Mouse (Mus musculus) E14TG2a.4 (cell line): Measurements from ENCODE around the gene C2cd4a.

Source experiments
- H3K27me3 ChIP-seq: 2 replicates; pipeline ENCODE4 v1.6.1; 2014; ENCODE audit warnings: low read length, control low read depth; ENCODE audit not compliant: insufficient read depth
- H3K36me3 ChIP-seq: 2 replicates; pipeline ENCODE4 v1.6.1; 2014; ENCODE audit warnings: low read length, control low read depth; ENCODE audit not compliant: insufficient read depth
- H3K4me1 ChIP-seq: replicated peaks from 2 replicates; pipeline ENCODE4 v1.6.1; 2014; ENCODE audit warnings: low read depth, low read length, control low read depth
- H3K4me3 ChIP-seq: replicated peaks from 2 replicates; pipeline ENCODE4 v1.5.1; 2014; ENCODE audit warnings: mild to moderate bottlenecking, low read length
- H3K9me3 ChIP-seq: 2 replicates; pipeline ENCODE4 v1.6.1; 2014; ENCODE audit warnings: low read length, control low read depth
- CTCF ChIP-seq: conservative IDR thresholded peaks from 2 replicates; pipeline ENCODE4 v1.5.1; 2014; ENCODE audit warnings: low read length
- NANOG ChIP-seq: IDR thresholded peaks from 2 replicates; pipeline ENCODE4 v1.6.1; 2014; ENCODE audit warnings: borderline replicate concordance, low read length, mixed read lengths
- POU5F1 ChIP-seq: IDR thresholded peaks from 2 replicates; pipeline ENCODE4 v1.6.1; 2014; ENCODE audit warnings: low read length, borderline replicate concordance

C2cd4a gene

DNA sequence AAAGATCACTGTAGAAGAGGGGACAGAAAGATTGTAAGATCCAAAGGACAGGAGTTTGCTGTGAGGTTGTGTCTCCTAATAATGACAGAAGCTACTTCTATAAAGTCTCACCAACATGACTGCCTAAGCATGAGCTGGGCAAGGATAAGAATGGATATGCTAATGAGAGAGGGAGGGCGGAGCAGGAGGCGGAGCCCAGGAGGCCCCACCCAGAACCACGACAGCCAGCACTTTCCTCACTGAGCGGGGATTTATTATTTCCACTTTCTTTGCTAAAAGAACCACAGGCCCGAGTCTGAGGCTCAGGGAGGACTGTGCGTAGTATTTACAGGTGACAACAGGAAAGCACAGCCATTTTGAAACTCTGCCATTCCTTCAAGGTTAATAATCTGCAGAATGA is 44.5 kb downstream of the C2cd4a start:
- H3K9me3 ChIP-seq, result no peaks in the 10 kb centered on the region
- H3K4me3 ChIP-seq, result peak overlapping the region; percentile 65
- TF ChIP-seq CTCF, result no peak
- no peak for TF ChIP-seq NANOG
- no peak for TF ChIP-seq POU5F1
- no peaks in the 10 kb centered on the region for H3K36me3 ChIP-seq
- peaks cover 9% of the 10 kb centered on the region for H3K4me1 ChIP-seq
- H3K27me3 ChIP-seq, result peaks cover 16% of the 10 kb centered on the region

DNA sequence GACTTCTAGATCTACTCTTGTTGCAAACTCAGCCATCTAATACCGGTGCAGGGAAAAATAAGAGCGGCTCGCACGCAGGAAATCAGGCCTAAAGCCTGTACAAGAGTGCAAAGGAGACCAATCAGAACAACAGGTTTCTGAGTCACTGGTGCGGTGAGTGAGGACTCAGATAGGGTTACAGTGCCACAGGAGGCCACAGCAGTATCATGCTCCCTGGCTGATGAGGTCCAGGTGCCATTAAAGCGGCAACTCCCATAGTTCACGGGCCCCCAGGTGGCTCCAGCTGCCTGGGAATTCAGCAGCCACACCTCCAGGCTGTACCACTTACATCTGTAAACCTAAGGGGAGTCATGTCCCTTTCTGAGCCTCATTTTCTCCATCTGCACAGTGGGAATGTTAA is 45.8 kb downstream of the C2cd4a start:
- Histone ChIP-seq H3K36me3 (no peaks in the 10 kb centered on the region), H3K9me3 (no peaks in the 10 kb centered on the region), H3K4me3 (no peak overlapping the region), H3K27me3 (peaks cover 16% of the 10 kb centered on the region), H3K4me1 (peaks cover 9% of the 10 kb centered on the region)
- no peak for TF ChIP-seq POU5F1
- TF ChIP-seq NANOG, result no peak
- no peak for TF ChIP-seq CTCF

DNA sequence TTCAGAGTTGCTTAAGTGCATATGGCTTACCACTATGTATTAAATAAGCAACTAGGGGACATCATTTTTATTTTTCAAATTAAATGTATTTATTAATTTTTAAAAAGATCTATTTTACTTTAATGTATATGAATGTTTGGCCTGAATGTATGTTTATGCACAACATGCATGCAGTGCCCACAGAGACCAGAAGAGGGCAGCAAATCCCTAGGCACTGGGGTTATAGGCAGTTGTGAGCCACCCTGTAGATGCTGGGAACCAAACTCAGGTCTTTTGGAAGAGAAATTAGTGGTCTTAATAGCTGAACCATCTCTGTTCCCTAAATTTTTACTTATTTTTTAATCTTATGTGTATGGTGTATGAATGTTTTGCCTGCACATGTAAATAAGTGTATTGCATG is 48.2 kb downstream of the C2cd4a start:
- Histone ChIP-seq H3K4me3 (no peak overlapping the region), H3K4me1 (peaks cover 9% of the 10 kb centered on the region), H3K36me3 (no peaks in the 10 kb centered on the region), H3K27me3 (peaks cover 8% of the 10 kb centered on the region; the same call in 1 of the 2 replicates), H3K9me3 (no peaks in the 10 kb centered on the region)
- TF ChIP-seq NANOG (no peak), CTCF (peak; percentile 94)

DNA sequence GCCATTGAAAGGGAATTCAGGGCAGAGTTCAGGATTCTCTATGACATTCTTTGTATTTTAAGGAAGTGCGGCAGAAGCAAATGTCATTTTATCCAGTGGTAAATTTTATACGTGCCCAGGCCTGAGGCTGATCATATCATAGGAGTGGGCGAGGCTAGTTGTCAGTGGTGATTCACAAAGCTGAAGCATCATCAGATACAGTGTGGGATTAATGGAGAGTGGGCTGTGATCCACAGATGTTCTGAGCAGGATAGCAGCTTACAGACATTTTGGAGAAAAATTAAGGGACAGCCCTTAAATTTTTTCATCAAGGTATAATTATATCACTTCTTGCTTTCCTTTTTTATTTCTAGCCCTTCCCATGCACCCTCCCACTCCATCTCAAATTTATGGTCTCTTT is 48.7 kb downstream of the C2cd4a start:
- H3K9me3 ChIP-seq, result no peaks in the 10 kb centered on the region
- H3K4me1 ChIP-seq, result peaks cover 9% of the 10 kb centered on the region
- no peaks in the 10 kb centered on the region for H3K36me3 ChIP-seq
- peaks cover 4% of the 10 kb centered on the region; the same call in 1 of the 2 replicates for H3K27me3 ChIP-seq
- H3K4me3 ChIP-seq, result no peak overlapping the region
- TF ChIP-seq CTCF (no peak), NANOG (no peak), POU5F1 (no peak)

DNA sequence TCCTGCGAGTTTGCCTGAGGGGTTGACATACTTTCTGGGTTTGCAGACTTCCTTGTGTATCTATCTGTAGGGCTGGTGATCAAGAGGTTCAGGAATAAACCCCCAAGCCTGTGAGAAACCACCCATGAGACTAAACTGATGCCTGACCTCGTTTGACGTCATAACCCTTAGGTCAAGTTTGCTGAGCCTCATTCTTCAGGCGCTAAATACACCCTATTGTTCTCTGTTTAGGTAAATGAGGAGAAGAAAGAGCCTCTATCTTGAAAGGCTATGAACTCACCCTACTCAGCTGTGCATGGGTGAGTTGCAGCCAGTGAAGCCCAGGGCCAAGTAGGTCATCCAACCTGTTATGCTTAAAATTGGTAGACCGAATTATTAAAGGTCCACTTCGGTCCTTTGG is 49.3 kb downstream of the C2cd4a start:
- H3K27me3 ChIP-seq, result no peaks in the 10 kb centered on the region
- TF ChIP-seq CTCF (no peak), NANOG (no peak), POU5F1 (no peak)
- no peak overlapping the region for H3K4me3 ChIP-seq
- no peaks in the 10 kb centered on the region for H3K9me3 ChIP-seq
- H3K4me1 ChIP-seq, result peaks cover 5% of the 10 kb centered on the region
- H3K36me3 ChIP-seq, result no peaks in the 10 kb centered on the region
